Mouse (Mus musculus) limb, embryonic 11.5 days (tissue): Measurements from ENCODE around the gene Bad. TPM values are rescaled to one million over a fixed set of nuclear protein-coding genes. Genes with fewer than 3 reads are reported as not detected.
A peak's percentile ranks its signal among the peaks of the same experiment; 100 is the strongest.

Experiments used
- ATAC-seq: fragments of 200-750 bp; cut with Nextera tagmentation; 2 replicates; pipeline ENCODE4 v1.8.0; 2017; ENCODE audit warnings: low read depth; ENCODE audit not compliant: insufficient number of reproducible peaks, low FRiP score, low TSS enrichment
- DNase-seq: peaks from one replicate; pipeline ENCODE4 v3.0.0-alpha.2; 2015; ENCODE audit warnings: low spot score
- H3K27ac ChIP-seq: fragments of 300-500 bp; sonication (generic); replicated peaks from 2 replicates; pipeline ENCODE4 v1.5.1; 2014; ENCODE audit warnings: low read depth, mild to moderate bottlenecking, low read length
- H3K27me3 ChIP-seq: fragments of 300-500 bp; sonication (generic); 2 replicates; pipeline ENCODE4 v1.6.1; 2014; ENCODE audit warnings: mild to moderate bottlenecking, low read length, mixed read lengths; ENCODE audit not compliant: control insufficient read depth, insufficient read depth
- H3K36me3 ChIP-seq: fragments of 300-500 bp; sonication (generic); 2 replicates; pipeline ENCODE4 v1.6.1; 2014; ENCODE audit warnings: mild to moderate bottlenecking, low read length, moderate library complexity, mixed read lengths; ENCODE audit not compliant: control insufficient read depth, insufficient read depth
- H3K4me1 ChIP-seq: fragments of 300-500 bp; sonication (generic); 2 replicates; pipeline ENCODE4 v1.6.1; 2014; ENCODE audit warnings: low read length, mixed read lengths; ENCODE audit not compliant: control insufficient read depth, insufficient read depth
- H3K4me2 ChIP-seq: fragments of 300-500 bp; sonication (generic); 2 replicates; pipeline ENCODE4 v1.6.1; 2014; ENCODE audit warnings: low read depth, mild to moderate bottlenecking, moderate library complexity; ENCODE audit not compliant: severe bottlenecking
- H3K4me3 ChIP-seq: fragments of 300-500 bp; sonication (generic); 2 replicates; pipeline ENCODE4 v1.5.1; 2014; ENCODE audit warnings: low read depth, low read length
- H3K9ac ChIP-seq: fragments of 300-500 bp; sonication (generic); 2 replicates; pipeline ENCODE4 v1.6.1; 2014; ENCODE audit warnings: mild to moderate bottlenecking, low read length
- H3K9me3 ChIP-seq: fragments of 300-500 bp; sonication (generic); 2 replicates; pipeline ENCODE4 v1.6.1; 2016; ENCODE audit warnings: low read length; ENCODE audit not compliant: control insufficient read depth
- WGBS: fragments of 180-500 bp; shearing (Covaris S2); extraction: QIAGEN DNeasy Blood & Tissue Kit; methylation state at CpG from one replicate; pipeline ENCODE4 v1.1.7; 2014; 5-methylcytosine and 5-hydroxymethylcytosine counted together
- polyA plus RNA-seq: library from polyadenylated mRNA; unstranded; fragments of >200 nt; fragmentation: Nextera tagmentation; extraction: Ambion mirVana; gene quantifications from 2 replicates; pipeline ENCODE4 v1.2.1, GENCODE M21; 2014

Gene Bad
- polyA plus RNA-seq, 1 experiment from 2014 or later = 51.7 TPM

DNA sequence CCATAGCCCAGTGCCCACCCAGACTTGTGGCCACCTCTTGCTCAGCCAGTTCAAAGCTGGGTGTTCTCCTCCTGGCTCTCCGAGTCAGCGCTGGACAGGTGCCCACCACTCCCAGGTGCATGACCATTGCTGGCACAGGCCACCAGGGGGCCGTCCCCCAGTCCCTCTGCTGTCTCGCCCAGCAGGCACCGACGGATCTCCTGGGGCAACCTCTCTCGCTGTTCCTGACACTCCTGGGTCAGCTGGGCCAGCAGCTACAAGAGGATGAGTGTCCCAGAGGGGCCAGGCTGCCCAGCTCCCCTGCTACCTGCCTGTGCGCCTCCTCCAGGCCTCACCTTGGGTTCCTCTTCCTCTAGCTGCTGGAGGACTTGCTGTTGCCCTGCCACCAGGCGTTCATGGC is 12.4 kb downstream of the Bad start:
- ATAC-seq (no peak), DNase-seq (peak; percentile 39)
- H3K9me3 ChIP-seq = no peaks in the 10 kb centered on the region
- H3K27me3 ChIP-seq = no peaks in the 10 kb centered on the region
- peaks cover 5% of the 10 kb centered on the region; the same call in 1 of the 2 replicates for H3K36me3 ChIP-seq
- 0 out of 2 replicates have a peak overlapping the region, but pooled peaks have one; percentile 2 for H3K4me2 ChIP-seq
- WGBS = 55% methylated on average over 9 of the region's 9 CpGs
- H3K4me1 ChIP-seq = peaks cover 9% of the 10 kb centered on the region; the same call in 1 of the 2 replicates
- no peak overlapping the region for H3K4me3 ChIP-seq
- H3K27ac ChIP-seq = no peak overlapping the region
- no peak overlapping the region for H3K9ac ChIP-seq

- Histone ChIP-seq H3K27ac (no peak overlapping the region), H3K9ac (no peak overlapping the region), H3K9me3 (no peaks in the 10 kb centered on the region), H3K27me3 (no peaks in the 10 kb centered on the region), H3K4me1 (peaks cover 9% of the 10 kb centered on the region; the same call in 1 of the 2 replicates), H3K36me3 (peaks cover 5% of the 10 kb centered on the region; the same call in 1 of the 2 replicates), H3K4me2 (no peak overlapping the region), H3K4me3 (no peak overlapping the region)
- ATAC-seq (no peak), DNase-seq (no peak)
- 67% methylated on average over 7 of the region's 7 CpGs for WGBS
Measured at GRCm38 (mm10) chr19:6955424-6955823, 13.8 kb downstream of the Bad start.

- DNase-seq (no peak), ATAC-seq (no peak)
- Histone ChIP-seq H3K27me3 (no peaks in the 10 kb centered on the region), H3K9me3 (no peaks in the 10 kb centered on the region), H3K27ac (no peak overlapping the region), H3K4me3 (no peak overlapping the region), H3K9ac (no peak overlapping the region), H3K4me1 (peaks cover 9% of the 10 kb centered on the region; the same call in 1 of the 2 replicates), H3K4me2 (no peak overlapping the region), H3K36me3 (peaks cover 5% of the 10 kb centered on the region; the same call in 1 of the 2 replicates)
- 85% methylated on average over 10 of the region's 10 CpGs for WGBS
Measured at GRCm38 (mm10) chr19:6956461-6956860, 14.8 kb downstream of the Bad start.

GRCm38 (mm10) chr19:6968491-6969271 is 27.0 kb downstream of the Bad start:
- no peak overlapping the region for H3K27ac ChIP-seq
- 11% methylated on average over 15 of the region's 15 CpGs for WGBS
- ATAC-seq = no peak

GRCm38 (mm10) chr19:6969291-6969664 is 27.6 kb downstream of the Bad start:
- Histone ChIP-seq H3K27me3 (no peaks in the 10 kb centered on the region; the same call in 1 of the 2 replicates), H3K9me3 (no peaks in the 10 kb centered on the region), H3K4me3 (peak overlapping the region; percentile 58), H3K27ac (no peak overlapping the region), H3K9ac (peak overlapping the region; percentile 73), H3K36me3 (peaks cover 2% of the 10 kb centered on the region; the same call in 1 of the 2 replicates), H3K4me2 (peak overlapping the region; percentile 69), H3K4me1 (peaks cover 27% of the 10 kb centered on the region)
- 1% methylated on average over 20 of the region's 20 CpGs for WGBS
- ATAC-seq (0 out of 2 replicates have a peak, but pooled peaks have one; percentile 5), DNase-seq (no peak)

More at GRCm38 (mm10) chr19:6968491-6969271, 27.0 kb downstream of the Bad start:
- DNase-seq = no peak
- H3K4me3 ChIP-seq = peak overlapping the region; percentile 58
- H3K4me2 ChIP-seq = peak overlapping the region; percentile 69
- H3K9me3 ChIP-seq = no peaks in the 10 kb centered on the region
- peaks cover 2% of the 10 kb centered on the region; the same call in 1 of the 2 replicates for H3K36me3 ChIP-seq
- H3K4me1 ChIP-seq = peaks cover 27% of the 10 kb centered on the region
- no peaks in the 10 kb centered on the region; the same call in 1 of the 2 replicates for H3K27me3 ChIP-seq
- peak overlapping the region; percentile 73 for H3K9ac ChIP-seq

GRCm38 (mm10) chr19:6969665-6970381 is 28.2 kb downstream of the Bad start:
- no peak overlapping the region for H3K27ac ChIP-seq

GRCm38 (mm10) chr19:6970460-6971085 is 28.9 kb downstream of the Bad start:
- H3K36me3 ChIP-seq = peaks cover 2% of the 10 kb centered on the region; the same call in 1 of the 2 replicates
- H3K9me3 ChIP-seq = no peaks in the 10 kb centered on the region
- peaks cover 27% of the 10 kb centered on the region for H3K4me1 ChIP-seq
- no peaks in the 10 kb centered on the region; the same call in 1 of the 2 replicates for H3K27me3 ChIP-seq
- H3K4me3 ChIP-seq = peak overlapping the region; percentile 58
- peak overlapping the region; percentile 69 for H3K4me2 ChIP-seq
- ATAC-seq (no peak), DNase-seq (no peak)
- 0 out of 2 replicates have a peak overlapping the region, but pooled peaks have one; percentile 8 for H3K27ac ChIP-seq
- H3K9ac ChIP-seq = no peak overlapping the region
- WGBS = 23% methylated on average over 11 of the region's 11 CpGs

More at GRCm38 (mm10) chr19:6969665-6970381, 28.2 kb downstream of the Bad start:
- Histone ChIP-seq H3K27me3 (no peaks in the 10 kb centered on the region; the same call in 1 of the 2 replicates), H3K4me1 (peaks cover 27% of the 10 kb centered on the region), H3K36me3 (peaks cover 2% of the 10 kb centered on the region; the same call in 1 of the 2 replicates), H3K9me3 (no peaks in the 10 kb centered on the region), H3K9ac (peak overlapping the region; percentile 73), H3K4me3 (peak overlapping the region; percentile 58), H3K4me2 (peak overlapping the region; percentile 69)
- 0% methylated on average over 55 of the region's 55 CpGs for WGBS
- DNase-seq (peak; percentile 80), ATAC-seq (peak; percentile 58; the same call in 1 of the 2 replicates)

DNA sequence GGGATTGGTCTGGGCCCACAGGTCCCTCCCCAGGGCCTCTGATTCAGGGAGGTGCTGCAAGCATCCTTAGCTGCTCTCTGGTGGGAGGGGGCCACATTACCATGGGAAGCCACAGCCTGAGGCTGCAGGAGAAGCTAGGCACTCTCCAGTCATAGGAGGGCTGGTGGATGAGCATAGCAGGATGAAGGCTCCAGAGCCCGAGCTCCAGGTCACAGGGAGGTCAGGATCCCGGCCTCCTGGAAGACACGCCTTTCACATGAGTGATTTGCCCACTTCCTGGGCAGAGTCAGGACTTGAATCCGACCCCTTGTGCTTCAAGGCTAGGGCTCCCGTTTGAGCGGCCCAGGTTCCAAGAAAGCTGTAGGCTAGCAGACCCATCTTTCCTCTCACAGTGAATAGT is 30.0 kb downstream of the Bad start:
- no peak overlapping the region for H3K4me2 ChIP-seq
- DNase-seq = no peak
- no peak overlapping the region for H3K27ac ChIP-seq
- no peak overlapping the region for H3K9ac ChIP-seq
- H3K4me3 ChIP-seq = no peak overlapping the region
- no peaks in the 10 kb centered on the region; the same call in 1 of the 2 replicates for H3K27me3 ChIP-seq
- no peak for ATAC-seq
- H3K4me1 ChIP-seq = peaks cover 37% of the 10 kb centered on the region
- no peaks in the 10 kb centered on the region for H3K9me3 ChIP-seq
- 15% methylated on average over 6 of the region's 6 CpGs for WGBS
- H3K36me3 ChIP-seq = no peaks in the 10 kb centered on the region
